Mouse (Mus musculus) left cerebral cortex, adult 8-10 months (tissue): ENCODE measurements around the gene Gm10974. TPM values are rescaled to one million over a fixed set of nuclear protein-coding genes. Genes with fewer than 3 reads are reported as not detected.

Experiments used
- DNase-seq, 2 experiments: peaks; one replicate each; pipeline ENCODE4 v3.0.0; 2022; ENCODE audit warnings: low spot score in 2 of 2
- total RNA-seq, 4 experiments: library from RNA; stranded (reverse); gene quantifications; 2 replicates each; pipeline ENCODE4 v1.2.4; 2022

Gm10974 gene
- not detected for total RNA-seq

DNA sequence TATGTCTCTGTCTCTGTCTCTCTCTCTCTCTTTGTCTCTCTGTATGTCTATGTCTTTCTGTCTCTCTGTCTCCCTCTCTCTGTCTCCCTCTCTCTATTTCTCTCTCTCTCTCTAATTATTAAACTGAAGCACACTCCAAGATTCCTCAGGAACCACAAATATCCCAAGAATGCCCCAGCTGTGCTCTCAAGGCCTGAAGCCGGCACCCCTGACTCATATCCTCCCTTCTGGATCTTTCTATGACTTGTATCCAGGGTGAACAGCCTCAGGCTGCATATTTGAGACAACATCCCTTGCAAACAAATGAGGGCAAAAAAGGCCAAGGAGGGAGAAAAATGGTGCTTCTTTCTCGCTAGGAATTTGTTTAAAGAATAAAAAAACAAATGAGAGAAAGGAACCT, at the start of gene Gm10974:
TSS of gene Gm10974 (plus strand) at position 2 of the 400 bp plus-strand sequence.
- DNase-seq = no peak

GRCm38 (mm10) chr7:66318147-66318546, 47.6 kb upstream of the Gm10974 start:
- no peak for DNase-seq

- no peak for DNase-seq
Measured at GRCm38 (mm10) chr7:66320996-66321395, 44.7 kb upstream of the Gm10974 start.

DNA sequence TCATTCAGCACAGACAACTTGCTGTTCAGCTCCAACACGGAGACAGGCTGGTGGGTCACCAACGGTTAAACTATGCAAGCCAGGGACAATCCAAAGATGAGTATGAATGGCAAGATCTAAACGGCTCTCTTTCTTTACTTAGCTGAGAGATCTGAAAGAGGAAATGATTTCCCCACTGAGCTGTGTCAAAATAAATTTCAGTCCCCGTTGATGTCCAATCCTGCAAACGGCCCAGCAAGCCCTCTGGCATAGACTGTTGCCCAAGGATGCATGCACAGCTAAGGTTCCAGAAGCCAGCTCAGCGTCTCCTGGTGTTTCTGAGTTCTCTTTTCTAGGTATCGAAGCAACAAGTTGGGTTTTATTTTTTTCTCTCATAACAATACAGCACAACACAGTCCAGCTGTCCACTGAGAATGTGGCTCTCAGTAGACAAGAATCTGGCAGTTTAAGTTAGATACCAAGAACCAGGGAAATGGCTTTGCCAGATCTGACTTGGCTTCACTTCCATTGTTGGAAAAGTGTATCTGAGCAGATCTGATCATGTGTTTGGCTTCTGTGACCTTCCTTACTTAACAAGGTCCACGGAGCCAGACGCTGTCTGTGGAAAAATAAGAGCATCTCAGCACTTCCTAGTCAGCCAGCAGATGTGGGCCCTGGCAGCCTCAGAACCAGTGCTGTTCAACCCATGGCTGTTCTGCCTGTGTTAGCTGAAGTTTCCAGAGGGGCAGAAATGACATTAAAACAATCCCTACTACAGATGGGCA, 42.3 kb upstream of the Gm10974 start:
- no peak for DNase-seq

DNA sequence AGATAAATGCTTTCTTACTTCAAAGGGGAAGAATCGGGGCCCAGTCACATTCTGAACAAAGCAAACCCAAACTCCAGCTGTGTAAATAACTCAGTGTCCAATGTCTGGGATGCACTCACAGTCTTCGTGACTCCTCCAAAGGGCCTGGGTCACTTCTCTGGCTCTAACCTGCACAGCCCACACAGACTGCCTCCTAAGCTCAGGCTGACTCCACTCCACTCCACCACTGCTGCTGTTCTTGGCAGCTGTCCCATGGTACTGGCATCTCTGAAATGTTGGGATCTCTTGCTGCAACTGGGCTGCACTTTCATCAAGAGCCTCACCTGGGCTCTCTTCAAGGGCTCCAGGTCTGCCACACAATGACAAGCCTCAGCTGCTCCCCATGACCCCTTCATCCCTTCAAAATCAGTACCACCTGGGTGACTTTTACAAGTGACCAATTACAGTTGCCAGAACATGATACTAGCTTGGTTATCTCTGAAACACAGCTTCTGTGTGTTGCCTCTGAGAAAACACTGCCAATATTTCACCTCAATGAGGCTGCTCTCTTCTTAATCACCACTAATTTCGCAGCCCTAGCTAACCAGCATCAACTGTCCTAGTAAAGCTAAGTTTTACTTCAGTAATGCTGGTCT, 40.2 kb upstream of the Gm10974 start:
- no peak for DNase-seq

DNA sequence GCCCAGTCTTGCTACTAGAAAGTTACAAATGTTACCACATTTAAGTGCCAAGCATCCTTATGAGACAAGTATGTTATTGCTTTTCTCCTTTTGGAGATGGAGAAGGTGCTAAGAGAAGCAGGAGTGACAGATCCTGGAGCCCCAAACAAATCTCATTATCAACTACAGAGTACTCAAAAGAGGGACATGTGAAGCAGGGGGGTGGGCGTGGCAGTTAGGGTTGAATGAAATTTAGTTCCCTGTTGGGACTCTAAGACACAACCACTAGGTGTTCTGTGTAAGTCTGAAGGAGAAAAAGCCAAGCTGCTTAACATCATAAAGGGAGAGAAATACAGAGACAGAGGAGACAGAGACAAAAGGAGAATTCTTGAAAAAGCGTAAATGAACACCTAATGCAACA, 38.2 kb upstream of the Gm10974 start:
- DNase-seq = no peak

- no peak for DNase-seq
Measured at GRCm38 (mm10) chr7:66330610-66331009, 35.1 kb upstream of the Gm10974 start.

- no peak for DNase-seq
Measured at GRCm38 (mm10) chr7:66332340-66332739, 33.4 kb upstream of the Gm10974 start.

DNA sequence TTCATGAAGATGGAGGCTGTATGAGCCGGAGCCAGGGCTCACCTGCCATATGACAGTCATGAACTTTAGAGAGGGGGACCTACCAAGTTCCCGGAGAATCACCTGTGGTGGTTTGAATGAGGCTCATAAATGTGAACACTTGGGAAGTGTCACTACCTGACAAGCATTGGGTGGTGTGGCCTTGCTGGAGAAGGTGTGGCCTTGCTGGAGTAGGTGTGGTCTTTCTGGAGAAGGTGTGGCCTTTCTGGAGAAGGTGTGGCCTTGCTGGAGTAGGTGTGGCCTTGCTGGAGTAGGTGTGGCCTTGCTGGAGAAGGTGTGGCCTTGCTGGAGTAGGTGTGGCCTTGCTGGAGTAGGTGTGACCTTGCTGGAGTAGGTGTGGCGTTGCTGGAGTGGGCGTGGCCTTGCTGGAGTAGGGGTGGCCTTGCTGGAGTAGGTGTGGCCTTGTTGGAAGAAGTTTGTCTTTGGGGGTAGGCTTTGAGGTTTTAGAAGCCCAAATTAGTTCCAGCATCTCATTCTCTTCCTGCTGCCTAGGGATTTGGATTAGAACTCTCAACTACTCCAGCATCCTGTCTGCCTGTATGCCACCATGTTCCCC, 31.7 kb upstream of the Gm10974 start:
- DNase-seq = no peak

GRCm38 (mm10) chr7:66336955-66337354, 28.8 kb upstream of the Gm10974 start:
- DNase-seq = no peak

- DNase-seq = no peak
Measured at GRCm38 (mm10) chr7:66339625-66340024, 26.1 kb upstream of the Gm10974 start.

- no peak for DNase-seq
Measured at GRCm38 (mm10) chr7:66340044-66340443, 25.7 kb upstream of the Gm10974 start.

GRCm38 (mm10) chr7:66342323-66342722, 23.4 kb upstream of the Gm10974 start:
- DNase-seq = no peak

DNA sequence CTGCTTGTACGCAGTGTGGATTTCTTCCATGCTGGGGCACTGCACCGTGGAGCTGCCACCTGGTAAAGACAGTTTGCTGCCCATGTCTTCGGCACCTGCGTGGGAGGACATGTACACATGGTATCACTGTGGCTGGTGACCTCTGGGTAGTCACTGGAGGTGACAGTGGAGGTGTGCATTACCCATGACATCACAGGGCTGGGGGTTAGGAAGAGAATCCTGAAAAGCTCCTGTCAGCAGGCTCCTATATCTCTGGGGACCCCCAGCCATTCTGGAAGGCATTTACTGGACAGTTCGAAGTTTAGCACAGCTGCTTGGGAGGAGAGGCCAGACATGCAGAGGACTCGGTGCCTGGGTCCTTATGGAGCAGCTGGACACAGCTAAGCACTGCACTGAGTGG, 22.9 kb upstream of the Gm10974 start:
- no peak for DNase-seq

DNA sequence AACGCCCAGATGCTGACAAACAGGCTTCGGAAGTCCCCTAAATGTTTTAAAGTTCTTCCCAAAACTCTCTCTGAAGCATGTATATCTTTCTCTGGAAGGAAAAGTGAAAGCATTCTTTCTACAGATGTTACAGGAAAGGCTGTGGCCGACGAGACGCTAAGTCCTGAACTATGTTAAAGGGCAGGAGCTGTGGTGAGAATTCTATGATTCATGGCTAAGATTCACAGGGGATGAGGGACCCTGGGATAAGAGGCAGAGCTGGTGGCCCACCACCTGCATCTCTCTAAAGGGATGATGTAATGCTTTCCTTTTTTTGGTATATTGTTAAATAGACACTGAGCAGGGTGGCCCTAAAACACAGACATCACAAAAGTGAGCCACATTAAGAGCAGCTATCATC, 22.4 kb upstream of the Gm10974 start:
- DNase-seq = no peak

DNA sequence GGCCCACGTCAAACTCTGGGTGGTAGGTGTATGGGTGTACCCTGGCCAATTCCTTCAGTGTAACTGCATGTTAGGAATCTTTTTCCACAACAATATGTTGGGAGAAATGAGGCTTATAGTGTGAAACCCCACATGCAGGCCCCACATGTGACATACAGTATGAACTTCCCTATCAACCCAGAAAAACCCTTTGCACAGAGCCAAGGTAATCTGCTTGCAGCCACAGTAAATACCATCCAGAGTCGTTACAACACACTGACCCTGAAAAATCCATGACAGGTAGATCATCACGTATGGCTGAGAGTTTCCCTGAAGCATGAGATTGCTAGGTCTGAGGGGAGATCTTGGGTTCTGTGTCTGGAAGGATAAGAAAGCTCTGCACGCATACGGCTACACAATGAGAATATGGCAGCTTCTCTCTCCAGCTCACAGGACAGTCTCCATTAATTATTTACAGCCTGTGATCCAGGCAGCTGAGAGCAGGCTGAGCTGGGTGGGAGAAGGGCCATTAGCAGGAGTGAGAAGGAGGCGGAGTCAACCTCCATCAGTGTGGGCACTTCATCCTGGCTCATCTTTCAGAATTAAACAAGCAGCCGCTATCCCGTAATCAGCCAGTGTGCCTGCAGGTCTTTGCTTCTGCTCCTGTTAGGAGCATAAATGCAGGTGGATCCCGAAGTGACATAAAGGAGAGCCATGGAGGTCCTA, 18.6 kb upstream of the Gm10974 start:
- DNase-seq = no peak

- no peak for DNase-seq
Measured at GRCm38 (mm10) chr7:66348588-66348987, 17.1 kb upstream of the Gm10974 start.

DNA sequence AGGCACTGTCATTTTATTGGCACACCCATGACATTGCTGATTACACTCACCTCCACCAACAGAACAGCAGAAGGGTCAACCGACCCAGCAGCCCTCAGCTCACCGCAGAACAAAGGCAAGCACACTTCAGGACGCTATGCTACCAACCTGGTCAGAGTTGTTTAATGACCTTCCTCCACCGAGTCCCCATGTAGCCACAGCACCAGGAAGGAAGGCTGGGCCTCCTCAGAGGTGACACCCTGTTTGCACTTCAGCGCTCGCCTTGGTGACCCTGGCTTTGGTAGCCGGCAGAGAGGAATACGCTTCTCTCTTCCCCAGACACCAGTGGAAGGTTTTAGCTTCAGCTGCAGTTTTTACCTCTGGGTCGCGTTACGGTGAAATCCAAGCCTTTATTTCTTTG, 16.0 kb upstream of the Gm10974 start:
- no peak for DNase-seq

- no peak for DNase-seq
Measured at GRCm38 (mm10) chr7:66351074-66351473, 14.6 kb upstream of the Gm10974 start.

- no peak for DNase-seq
Measured at GRCm38 (mm10) chr7:66354911-66355310, 10.8 kb upstream of the Gm10974 start.

DNA sequence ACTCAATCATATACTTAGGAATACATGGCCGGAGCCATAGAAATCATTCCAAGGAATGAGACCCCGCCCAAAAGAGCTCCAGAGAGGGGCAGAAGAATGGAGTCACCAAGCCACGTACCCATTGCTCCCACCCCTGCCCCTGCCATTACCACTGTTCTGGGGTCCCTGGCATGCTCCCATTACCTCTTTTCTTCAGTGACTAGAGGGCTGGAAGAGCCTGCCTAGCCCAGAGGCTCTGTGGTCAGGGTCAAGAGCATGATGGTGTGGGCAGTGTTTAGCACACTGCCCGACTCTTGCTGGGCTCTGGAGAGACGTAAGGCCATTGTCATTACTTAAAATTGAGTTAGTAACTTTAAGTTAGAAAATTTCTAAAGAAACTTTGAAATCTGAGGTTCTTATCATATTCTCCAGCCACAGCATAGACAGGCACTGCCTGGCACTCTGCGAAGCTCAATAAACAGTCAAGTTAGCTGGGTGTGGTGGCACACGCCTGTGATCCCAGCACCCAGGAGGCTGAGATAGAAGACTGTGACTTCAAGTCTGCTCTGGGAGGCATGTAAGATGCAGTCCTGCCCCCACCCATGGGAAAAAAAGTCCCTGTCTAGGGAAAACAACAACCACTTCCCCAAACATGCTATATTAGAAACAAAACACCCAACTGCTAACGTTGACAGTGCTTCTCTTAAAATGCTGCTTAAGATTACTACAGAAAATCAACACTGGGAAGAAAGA, 9.7 kb upstream of the Gm10974 start:
- no peak for DNase-seq
